Mouse (Mus musculus): ENCODE results near the gene Gmds. TPM values are rescaled to one million over a fixed set of nuclear protein-coding genes. Genes with fewer than 3 reads are reported as not detected.
A peak's percentile ranks its signal among the peaks of the same experiment; 100 is the strongest.

Gene Gmds
- total RNA-seq, 2 experiments from 2014 or later: 11.3 to 12.8 TPM

DNA sequence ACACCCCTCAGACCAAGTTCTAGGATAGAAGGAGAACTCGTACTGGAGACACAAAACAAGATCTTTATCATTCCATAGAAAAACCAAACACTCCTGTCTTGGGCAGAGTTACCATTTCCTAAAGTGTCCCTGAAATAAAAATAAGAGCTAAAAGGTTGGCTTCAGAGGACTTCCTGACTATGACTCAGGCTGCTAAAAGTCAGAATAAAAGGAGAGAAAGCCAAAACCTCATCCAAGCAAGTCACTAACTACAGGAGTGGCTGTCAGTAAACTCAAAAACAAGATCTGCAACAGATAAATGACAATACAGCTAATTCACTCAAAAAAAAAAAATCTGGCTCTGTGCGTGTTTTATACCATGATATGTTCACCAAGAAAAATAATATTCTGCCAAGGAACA, 69.3 kb downstream of the Gmds start:
- intact Hi-C loops (cut with DNase I): no loop called here

DNA sequence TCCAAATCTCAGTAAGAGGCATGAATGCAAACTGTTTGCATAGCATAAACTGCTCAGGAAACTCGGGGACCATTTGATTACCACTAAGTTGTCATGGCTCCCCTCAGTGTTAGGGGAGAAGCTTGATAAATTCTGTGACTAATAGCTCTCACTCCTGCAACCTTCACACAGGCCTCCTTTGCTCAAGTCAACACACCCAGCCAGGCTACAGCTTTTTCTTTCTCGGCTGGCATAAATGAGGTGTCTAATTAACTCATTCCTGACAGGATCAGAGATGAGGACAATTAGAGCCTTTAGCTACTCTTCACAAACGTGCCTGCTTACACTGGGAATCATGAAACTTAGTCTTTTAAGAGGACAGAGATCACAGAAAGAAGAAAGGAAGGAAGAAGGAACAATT, 70.3 kb downstream of the Gmds start:
- intact Hi-C loops (cut with DNase I): no loop called here
- no peak for DNase-seq (ENCODE audit: low spot score in 2 of 2)

More for the DNA sequence above, 69.3 kb downstream of the Gmds start:
- no peak for DNase-seq (ENCODE audit: low spot score in 2 of 2)

DNA sequence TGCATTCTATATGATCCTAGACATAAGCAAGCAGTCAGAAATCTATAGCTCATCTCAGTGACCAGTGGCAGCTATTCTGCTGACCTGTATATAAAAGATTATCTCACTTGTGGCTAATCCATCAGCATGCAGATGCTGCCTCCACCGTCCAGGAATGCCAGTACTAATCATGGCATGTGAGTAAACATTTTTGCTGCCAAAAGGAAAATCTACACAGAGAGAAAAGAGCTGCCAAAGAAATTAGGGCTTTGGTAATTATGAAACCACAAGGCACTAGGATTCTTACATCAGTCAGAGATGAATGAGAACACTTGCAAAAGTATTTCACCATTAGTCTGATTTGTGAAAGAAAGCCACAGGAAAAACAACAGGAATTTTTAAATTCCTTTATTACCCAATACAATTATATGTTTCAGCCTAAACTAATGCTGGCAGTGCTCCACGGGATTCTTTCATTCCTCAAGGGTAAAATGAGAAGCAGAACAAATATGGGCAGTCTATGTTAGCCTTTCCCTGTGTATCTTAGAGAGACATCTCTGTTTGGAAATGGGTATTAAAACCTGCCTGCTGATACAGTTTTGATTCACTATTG, 71.3 kb downstream of the Gmds start:
- no peak for DNase-seq (ENCODE audit: low spot score in 2 of 2)
- intact Hi-C loops (cut with DNase I): no loop called here

DNA sequence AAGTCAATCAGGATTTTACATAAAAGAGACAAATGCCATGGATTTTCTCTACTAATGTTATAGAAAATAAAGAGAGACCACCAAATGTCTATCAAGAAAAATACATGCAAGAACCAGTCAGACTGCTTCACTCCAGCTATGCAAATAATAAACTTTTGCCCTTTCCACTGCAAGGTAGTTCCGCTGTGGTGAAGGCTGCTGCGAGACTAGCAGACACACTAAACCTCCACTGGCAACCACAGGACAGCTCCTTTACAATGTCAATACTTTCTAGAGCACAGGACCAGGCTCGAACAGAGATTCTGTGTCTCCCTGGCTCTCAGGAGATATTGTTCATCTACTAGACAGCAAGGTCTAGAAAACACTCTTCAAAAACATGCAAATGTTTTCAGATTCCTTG, 71.8 kb downstream of the Gmds start:
- intact Hi-C loops (cut with DNase I): no loop called here
- DNase-seq (ENCODE audit: low spot score in 2 of 2): no peak

DNA sequence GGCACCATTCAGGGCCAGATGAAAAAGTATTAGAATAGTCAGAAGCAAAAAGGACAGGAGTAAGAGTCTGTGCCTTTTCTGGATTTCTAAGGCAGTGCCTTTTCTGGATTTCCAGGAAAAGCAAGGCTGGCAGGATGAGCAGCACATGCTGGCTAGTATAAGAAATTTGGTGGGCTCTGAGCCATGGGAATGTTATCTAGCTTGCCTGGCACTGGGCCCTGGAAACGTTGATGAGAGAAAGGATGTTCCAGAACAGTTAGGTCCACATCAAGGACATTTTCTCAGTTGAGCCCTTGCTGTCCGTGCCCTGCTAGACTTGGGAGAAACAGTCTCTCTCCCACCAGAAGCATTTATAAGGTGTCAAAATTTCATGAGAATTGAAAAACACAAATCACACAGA, 82.4 kb downstream of the Gmds start:
- intact Hi-C loops (cut with DNase I): no loop called here
- DNase-seq (ENCODE audit: low spot score in 2 of 2): no peak

DNA sequence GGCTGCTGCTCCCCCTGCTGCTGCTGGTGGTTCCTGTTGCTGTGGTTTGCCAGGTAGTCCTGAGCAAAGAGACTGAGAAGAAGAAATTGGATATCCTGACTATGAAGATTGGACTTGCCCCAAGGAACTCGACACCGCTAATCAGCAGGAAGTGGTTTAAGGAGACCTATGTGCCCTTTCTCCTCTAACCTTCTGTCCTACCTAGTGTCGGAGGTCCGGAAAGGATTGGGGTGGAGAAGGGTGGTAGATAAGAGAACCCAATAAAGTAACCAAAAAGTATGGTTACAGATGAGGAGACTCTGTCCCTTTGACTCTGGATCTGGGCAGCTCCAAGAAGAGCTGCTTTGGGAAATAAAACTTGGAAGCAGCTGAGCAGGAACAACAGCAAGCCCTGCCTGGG, 86.3 kb downstream of the Gmds start:
- no peak for DNase-seq (ENCODE audit: low spot score in 2 of 2)
- intact Hi-C loops (cut with DNase I): no loop called here

DNA sequence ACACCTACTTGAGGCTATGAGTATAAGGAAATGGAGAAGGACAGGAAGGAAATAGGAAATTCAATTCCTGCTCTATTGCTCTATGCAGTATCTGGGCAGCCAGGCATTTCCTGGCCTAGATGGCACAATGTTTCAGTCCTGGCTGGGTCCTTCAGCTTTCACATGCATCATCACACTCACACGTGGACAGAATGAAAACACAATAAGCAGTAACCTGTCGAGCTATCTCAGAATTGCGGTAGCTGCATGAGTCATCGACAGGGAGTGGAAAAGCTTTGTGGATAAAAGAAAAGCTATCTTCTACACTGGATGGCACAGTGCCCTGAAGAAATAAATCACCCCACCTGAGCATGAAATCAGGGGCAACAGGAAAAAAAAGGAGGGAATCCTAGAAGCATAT, 96.3 kb downstream of the Gmds start:
- intact Hi-C loops (cut with DNase I): no loop called here
- DNase-seq (ENCODE audit: low spot score in 2 of 2): no peak

DNA sequence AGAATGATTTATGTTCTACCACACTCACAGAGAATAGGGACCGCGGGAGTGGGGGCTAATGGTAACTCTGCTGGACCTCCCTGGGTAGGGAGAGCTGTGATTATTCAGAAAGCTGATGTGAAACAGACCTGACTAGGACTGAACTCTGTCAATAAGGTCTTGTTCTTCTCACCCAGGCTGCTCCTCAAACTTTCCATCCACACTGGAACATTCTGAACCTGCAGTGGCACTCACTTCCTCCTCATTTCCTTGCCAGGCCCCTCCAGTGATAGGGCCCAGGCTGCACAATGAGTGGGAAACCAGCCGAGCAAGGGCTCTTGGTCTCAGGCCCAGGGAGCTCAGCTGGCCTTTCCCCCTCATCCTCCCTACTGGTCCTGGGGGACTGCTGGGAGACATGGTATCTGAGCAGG, 102.3 kb downstream of the Gmds start:
- no peak for DNase-seq (ENCODE audit: low spot score in 2 of 2)
- intact Hi-C loops (cut with DNase I): no loop called here

DNA sequence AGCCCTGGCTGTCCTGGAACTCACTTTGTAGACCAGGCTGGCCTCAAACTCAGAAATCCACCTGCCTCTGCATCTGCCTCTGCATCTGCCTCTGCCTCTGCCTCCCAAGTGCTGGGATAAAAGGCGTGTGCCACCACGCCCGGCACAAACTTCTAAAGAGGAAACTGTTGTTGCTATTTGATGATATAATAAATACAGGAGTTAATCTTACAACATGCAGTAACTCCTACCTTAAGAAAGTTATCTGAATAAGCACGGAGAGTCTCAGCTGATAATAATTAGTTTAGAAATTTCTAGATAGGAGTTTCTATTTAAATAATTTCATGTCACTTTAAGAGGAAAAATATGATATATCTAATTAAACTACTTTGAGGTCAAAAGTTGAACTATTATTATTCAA, 103.5 kb downstream of the Gmds start:
- intact Hi-C loops (cut with DNase I): no loop called here
- no peak for DNase-seq (ENCODE audit: low spot score in 2 of 2)

DNA sequence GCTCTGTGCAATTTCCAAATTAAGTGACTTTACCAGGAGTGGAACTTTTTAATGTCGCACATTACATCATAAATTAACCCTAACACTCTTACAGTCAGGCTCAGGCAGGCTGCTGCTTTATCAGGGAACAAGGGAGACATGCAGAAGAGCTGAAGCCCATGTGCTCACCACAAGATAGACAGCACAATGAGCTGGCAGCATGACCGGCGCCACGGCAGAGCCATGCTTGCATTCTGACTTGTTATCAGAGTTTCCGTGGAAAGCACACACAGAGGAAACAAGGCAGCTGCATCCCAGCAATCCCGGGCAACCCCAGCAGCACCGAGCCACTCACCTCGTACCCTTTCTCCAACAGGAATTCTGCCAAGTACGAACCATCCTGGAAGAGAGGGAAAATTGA, 104.5 kb downstream of the Gmds start:
- intact Hi-C loops (cut with DNase I): no loop called here
- no peak for DNase-seq (ENCODE audit: low spot score in 2 of 2)

DNA sequence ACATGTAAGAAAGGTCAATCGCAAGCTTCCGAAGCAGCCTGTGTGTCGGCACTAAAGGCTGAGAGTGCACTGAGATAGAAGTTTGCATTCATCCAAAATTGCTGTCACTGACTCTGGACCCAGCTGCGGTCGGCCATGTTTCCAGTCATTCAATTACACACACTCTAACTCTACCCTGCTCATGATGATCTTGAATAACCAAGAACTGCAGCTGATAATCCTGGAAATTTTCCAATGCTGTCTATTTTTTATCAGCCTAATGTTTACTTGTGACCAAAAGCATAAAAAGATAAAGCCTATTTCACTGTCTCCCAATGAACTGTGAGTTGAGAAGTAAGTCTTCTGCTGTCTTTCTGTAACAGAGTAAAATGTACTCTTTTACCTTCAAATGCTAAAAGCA, 106.1 kb downstream of the Gmds start:
- intact Hi-C loops (cut with DNase I): no loop called here

DNA sequence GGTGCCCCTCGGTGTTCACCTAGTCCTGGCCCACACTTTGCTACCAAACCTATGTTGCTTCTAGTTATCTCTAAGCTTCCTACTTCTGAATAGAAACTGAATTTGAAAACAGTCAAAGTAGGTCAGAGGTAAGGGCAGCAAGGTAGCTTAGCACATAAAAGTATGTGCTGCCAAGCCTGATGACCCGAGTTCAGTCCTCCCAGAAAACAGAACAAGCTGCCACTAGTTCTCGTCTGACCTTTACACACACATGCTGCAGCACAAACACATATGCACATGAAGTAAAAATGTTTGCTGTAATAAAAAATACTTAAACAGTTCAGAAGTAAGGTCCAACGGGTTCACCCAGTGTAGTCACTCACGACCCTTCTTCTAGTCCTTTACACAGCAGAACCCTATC, 106.6 kb downstream of the Gmds start:
- intact Hi-C loops (cut with DNase I): no loop called here

More for the DNA sequence above, 106.1 kb downstream of the Gmds start:
- DNase-seq (ENCODE audit: low spot score in 2 of 2): no peak

DNA sequence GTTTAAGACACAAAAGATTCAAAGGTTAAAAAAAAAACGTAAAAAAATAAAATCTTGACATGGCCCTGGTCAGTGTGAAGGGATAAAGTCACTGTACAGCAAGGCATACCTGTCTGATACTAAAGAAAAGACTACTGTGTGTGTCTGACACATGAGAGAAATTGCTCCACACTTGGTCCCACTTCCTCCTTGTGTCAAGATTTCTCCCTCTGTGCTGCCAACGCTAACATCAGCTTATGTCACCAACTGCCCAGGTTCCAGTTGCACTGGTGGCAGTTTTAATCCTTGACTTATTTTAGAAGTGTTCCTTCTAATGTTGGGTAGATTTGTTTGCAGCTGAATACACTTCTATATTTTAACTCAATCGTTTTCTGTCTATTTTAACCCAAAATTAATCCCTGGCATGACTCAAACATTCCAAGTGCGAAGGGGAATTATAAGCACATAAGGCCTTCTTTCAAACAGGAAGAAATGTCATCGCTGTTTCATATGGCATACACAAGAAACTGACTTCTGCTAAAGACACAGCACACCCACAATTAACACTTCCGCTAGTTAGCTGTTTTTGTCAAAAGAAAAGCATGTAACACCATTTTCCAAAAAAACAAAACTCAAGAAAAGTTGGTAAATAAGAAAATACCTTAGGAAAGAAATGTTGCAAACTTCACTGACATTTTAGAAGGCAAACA, 110.5 kb downstream of the Gmds start:
- DNase-seq (ENCODE audit: low spot score in 2 of 2): no peak
- intact Hi-C loops (cut with DNase I): loop anchor here (10.0 kb wide), 1 partner anchor 187 kb away; no protein-coding TSS in a partner anchor

More for the DNA sequence above, 106.6 kb downstream of the Gmds start:
- no peak for DNase-seq (ENCODE audit: low spot score in 2 of 2)

DNA sequence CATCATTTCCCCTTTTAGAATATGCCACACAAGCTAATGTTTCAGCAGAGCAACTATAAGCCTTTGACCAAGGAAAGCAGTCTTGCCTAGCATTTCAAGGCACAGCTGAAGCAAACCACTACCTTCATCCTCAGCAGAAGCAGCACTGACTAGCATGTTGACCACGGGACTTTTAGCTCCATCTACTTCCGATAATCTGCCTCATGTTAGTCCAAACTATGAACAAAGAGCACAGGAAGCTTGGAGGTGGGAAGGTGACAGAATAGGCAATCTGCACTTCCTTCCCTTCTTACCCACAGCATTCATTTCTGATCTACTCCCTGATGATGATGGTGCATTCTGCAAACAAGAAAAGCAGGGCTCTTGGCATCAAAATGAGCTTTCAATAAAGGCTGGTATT, 120.9 kb downstream of the Gmds start:
- no peak for DNase-seq (ENCODE audit: low spot score in 2 of 2)
- intact Hi-C loops (cut with DNase I): no loop called here

DNA sequence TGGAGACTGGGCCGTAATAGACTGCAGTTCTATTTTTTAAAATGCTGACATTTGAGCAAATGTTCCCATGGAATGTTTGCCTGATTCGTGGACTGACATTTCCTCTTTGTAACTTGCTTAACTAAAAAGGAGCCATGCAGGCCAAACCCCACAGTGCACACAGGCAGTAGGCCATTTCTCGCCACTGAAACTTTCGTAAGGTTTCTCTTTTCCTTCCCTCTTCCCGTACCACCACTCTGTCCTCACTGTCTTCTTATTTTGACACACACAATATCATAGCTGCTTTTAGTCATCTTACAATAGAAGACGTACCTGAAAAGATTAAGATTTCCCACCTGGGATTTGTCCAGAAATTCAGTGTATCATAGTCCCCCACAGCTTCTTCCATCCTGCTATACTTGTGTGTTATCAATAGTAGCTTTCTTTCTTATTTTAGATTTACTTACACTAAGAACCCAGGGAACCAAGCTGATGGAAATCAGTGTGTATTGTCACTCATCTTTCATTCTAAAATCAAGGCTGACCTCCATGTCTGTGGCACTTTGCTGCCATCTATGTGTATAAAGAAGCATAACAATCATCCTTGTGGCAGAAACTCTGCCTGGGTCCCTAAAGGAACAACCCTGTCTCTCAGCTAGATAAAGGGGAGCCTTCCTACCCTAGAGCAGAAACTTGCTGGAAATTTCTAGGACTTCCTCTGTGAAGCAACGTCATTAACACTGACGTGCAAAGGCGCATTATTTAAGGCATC, 124.7 kb downstream of the Gmds start:
- intact Hi-C loops (cut with DNase I): loop anchor here (2.0 to 5.0 kb wide), 3 partner anchors 278 to 421 kb away; no protein-coding TSS in a partner anchor
- DNase-seq (ENCODE audit: low spot score in 2 of 2): peak; percentile 43 to 61

DNA sequence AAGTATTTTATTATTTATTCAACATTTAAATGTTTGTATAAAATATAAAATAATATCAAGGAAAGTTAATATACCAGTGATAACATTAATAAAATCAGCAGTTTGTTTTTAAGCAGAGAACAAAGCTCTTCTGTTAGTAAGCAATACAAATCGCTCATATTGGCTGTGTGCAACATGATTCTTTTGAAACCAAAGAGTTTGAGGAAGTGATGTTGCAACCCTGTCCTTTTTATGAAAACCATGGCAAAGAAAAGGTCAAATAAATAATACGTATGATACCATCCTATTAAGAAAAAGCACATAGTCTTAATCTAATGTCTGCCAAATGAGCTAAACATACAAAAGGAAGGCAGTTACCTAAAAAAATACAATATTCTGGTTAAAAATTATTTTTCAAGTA, 126.4 kb downstream of the Gmds start:
- intact Hi-C loops (cut with DNase I): loop anchor here (5.0 kb wide), 1 partner anchor 280 kb away; no protein-coding TSS in a partner anchor
- DNase-seq (ENCODE audit: low spot score in 2 of 2): no peak

DNA sequence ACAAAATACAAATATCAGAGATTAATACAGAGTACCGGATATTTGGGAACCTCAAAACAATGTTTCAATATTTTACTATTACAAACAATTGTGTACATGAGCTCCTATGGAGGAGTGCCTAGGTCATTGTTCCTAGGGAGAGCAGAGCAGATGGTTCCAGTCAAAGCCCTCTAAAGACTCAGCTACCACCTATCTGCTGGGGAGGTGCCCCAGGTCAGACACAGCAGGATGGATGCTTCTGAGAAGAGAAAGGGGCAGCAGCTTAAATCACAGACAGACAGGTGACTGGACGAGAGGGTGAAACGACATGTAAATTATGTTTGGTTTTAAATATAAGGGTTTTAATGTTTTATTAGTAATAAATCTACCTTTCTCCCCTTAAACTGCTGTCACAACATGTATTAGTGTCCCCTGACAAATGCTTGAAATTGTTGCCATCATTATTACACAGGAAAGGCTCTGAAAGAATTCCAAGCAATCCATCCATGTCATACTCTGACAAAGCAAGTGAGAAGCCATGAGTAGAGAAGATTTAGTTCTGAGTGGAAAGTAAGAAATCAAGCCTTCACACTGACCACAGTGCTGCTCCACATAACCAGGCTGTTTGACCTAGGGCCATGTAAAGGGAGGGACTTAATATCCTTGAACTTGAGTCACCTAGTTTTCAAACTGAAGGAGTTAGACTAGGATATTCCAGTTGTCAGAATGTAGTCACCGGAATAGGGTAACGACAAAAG, 131.2 kb downstream of the Gmds start:
- DNase-seq (ENCODE audit: low spot score in 2 of 2): no peak
- intact Hi-C loops (cut with DNase I): no loop called here

DNA sequence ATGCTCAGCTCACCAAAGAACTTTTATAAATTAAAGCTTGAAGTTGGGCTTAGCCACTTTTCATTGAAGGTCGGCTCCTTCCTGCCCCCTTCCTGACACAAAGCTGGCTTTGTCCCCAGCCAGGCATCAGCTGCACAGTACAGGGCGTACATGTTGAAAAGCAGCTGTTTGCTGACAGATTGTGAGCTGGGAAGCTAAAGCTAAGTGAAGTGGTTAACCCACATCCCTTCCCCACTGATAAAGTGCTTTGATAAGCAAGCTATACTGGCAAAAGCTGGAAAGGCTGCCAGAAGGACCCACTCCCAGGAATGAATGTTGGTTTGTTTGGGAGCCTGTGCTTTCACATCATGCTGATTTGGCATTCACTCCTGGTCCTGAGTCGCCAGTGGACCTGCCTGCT, 158.6 kb downstream of the Gmds start:
- DNase-seq (ENCODE audit: low spot score in 2 of 2): no peak
- intact Hi-C loops (cut with DNase I): no loop called here

DNA sequence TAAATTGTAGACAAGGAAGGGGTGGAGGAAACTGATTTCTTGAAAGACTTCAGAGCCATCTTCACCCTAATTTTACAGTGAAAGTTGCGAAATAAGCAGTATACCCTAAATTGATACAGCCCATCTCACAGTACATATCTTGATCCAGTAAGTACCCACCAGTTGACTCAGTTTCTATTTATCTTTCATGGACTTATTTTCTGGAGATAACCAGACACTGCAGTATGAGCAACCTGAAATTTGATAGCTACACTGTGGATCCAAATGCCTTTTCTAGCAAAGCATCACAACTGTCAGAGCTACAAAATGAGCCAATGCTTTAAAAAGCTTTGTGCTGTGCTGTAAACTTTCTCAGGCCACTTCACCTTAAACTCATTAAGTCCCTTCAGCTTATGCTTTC, 159.9 kb downstream of the Gmds start:
- intact Hi-C loops (cut with DNase I): no loop called here
- DNase-seq (ENCODE audit: low spot score in 2 of 2): no peak

DNA sequence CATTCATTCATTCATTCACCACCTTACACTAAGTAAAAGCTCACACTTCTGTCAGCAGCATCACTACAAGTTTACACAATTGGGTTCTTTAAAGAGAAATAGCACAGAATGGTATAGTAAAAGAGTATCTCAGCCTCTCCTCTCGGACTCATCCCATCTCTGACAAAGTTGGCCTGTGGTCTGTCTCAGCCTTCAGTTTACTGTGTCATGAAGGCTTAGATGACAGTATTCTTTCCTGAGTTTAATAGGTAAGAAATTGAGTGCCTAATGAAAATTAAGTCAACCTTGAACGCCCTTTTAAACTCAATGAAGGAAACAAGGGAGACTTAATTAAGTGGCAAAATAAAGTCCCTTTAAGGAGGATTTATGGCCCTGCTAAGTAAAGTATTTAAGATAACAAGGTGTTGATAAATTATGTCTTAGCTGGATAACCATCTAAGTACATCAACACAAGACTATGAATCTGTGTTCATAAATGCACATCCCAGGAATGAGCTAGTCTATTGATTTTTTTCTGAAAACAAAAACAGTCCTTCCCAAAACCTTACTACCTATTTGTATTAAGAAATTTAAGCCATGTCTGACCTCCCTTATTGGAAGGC, 160.6 kb downstream of the Gmds start:
- intact Hi-C loops (cut with DNase I): no loop called here
- DNase-seq (ENCODE audit: low spot score in 2 of 2): no peak

Data from left cerebral cortex, postnatal 25 days (tissue).